Mouse (Mus musculus) thymus, adult 2 months (tissue): ENCODE measurements around the gene Gm37240. TPM values are rescaled to one million over a fixed set of nuclear protein-coding genes. Genes with fewer than 3 reads are reported as not detected.

Experiments used
- DNase-seq: peaks from one replicate; pipeline ENCODE4 v3.0.0; 2021
- H3K27ac ChIP-seq: fragments of 200-500 bp; 2 replicates; pipeline ENCODE4 v1.5.1; 2012; ENCODE audit warnings: low read length, control low read depth; ENCODE audit not compliant: control insufficient read depth, insufficient read depth
- H3K27me3 ChIP-seq: fragments of 200-500 bp; 2 replicates; pipeline ENCODE4 v1.6.1; 2012; ENCODE audit warnings: mild to moderate bottlenecking, low read length, moderate library complexity, mixed read lengths; ENCODE audit not compliant: control insufficient read depth, insufficient read depth
- H3K36me3 ChIP-seq: fragments of 200-500 bp; 2 replicates; pipeline ENCODE4 v1.6.1; 2012; ENCODE audit warnings: mild to moderate bottlenecking, low read length, moderate library complexity; ENCODE audit not compliant: control insufficient read depth, insufficient read depth
- H3K4me1 ChIP-seq: fragments of 200-500 bp; replicated peaks from 2 replicates; pipeline ENCODE4 v1.6.1; 2012; ENCODE audit warnings: low read length; ENCODE audit not compliant: control insufficient read depth, insufficient read depth
- H3K4me3 ChIP-seq: fragments of 200-500 bp; 2 replicates; pipeline ENCODE4 v1.5.1; 2012; ENCODE audit warnings: mild to moderate bottlenecking, low read length, control low read depth, moderate library complexity; ENCODE audit not compliant: control insufficient read depth, insufficient read depth
- CTCF ChIP-seq: fragments of 200-500 bp; IDR thresholded peaks from 2 replicates; pipeline ENCODE4 v1.5.1; 2012; ENCODE audit warnings: mild to moderate bottlenecking, control low read depth, low read length, moderate library complexity, borderline replicate concordance; ENCODE audit not compliant: control insufficient read depth, poor library complexity, insufficient read depth; ENCODE audit errors: extremely low read depth
- POLR2A ChIP-seq: fragments of 200-500 bp; IDR thresholded peaks from 2 replicates; pipeline ENCODE4 v1.6.1; 2012; ENCODE audit warnings: mild to moderate bottlenecking, low read length, control low read depth, moderate library complexity; ENCODE audit not compliant: control insufficient read depth, poor library complexity, insufficient read depth; ENCODE audit errors: extremely low read depth
- WGBS: fragments of 180-500 bp; shearing (Covaris S2); methylation state at CpG from one replicate; pipeline ENCODE4 v1.1.7; 2018; 5-methylcytosine and 5-hydroxymethylcytosine counted together
- polyA plus RNA-seq: library from polyadenylated mRNA; depleted of rRNA; stranded (reverse); fragments of >200 nt; gene quantifications from 2 replicates; pipeline ENCODE4 v1.2.3, GENCODE M21; 2012

Gene Gm37240
- polyA plus RNA-seq, 1 experiment: 7.0 TPM

GRCm38 (mm10) chr3:85490204-85490603 is 397.1 kb downstream of the Gm37240 start:
- no peak overlapping the region for H3K4me3 ChIP-seq
- no peaks in the 10 kb centered on the region for H3K27me3 ChIP-seq
- TF ChIP-seq POLR2A (no peak), CTCF (no peak)
- no peaks in the 10 kb centered on the region; the same call in 1 of the 2 replicates for H3K4me1 ChIP-seq
- no peak for DNase-seq
- H3K36me3 ChIP-seq: no peaks in the 10 kb centered on the region
- WGBS: 92% methylated on average over 3 of the region's 3 CpGs
- H3K27ac ChIP-seq: no peak overlapping the region

DNA sequence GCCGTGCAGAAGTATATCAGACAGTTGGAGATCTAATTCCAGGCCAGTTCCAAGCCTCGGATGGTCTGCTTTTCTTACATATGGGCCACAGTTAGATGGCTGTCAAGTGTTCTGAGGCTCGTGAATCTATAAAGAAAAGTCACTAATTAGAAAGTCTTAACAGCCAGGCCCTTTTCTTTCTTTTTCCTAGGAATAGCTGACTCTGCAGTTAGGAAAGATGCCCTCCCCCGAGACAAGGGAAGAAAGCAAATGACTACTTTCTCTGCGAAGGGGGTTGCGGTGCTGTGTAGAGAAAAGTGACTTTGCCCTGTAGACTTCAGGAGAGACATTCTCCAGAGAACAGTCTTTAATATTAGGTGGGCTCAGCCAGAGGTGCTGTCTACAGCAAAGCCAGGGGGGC is 399.9 kb downstream of the Gm37240 start:
- H3K4me1 ChIP-seq: no peaks in the 10 kb centered on the region; the same call in 1 of the 2 replicates
- no peak overlapping the region for H3K27ac ChIP-seq
- H3K4me3 ChIP-seq: no peak overlapping the region
- H3K36me3 ChIP-seq: no peaks in the 10 kb centered on the region
- no peak for DNase-seq
- WGBS: 92% methylated on average over 6 of the region's 6 CpGs
- no peaks in the 10 kb centered on the region for H3K27me3 ChIP-seq
- TF ChIP-seq POLR2A: no peak
- no peak for TF ChIP-seq CTCF

DNA sequence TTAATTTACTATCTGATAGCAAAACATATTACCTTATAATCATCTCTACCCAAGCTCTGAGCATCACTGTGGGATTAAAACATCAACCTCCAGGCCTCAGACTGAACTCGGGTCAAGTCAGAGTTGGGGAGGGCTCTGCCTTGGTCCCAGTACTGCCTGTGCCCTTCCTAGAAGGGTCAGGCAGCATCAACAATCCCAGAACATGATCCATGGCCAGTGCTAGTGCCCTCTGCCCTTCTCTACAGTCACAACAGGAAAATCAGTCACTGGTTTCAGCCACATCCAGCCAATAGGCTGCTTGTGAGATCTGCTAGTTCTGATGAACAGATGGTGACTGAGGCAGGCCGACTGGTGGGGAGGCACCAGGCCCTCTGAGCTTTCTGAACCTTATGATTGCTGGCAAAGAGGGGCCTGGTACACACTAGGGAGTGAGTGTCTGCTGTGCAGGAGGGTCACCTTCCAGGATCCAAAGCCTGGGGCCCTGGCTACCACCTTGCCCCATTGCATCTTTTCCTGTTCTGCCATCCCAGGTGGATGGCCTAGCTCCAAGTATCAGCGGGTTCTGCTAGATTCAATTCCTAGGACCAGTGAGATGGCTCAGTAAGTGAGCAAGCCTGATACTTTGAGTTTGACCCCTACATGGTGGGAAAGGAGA is 401.7 kb downstream of the Gm37240 start:
- Histone ChIP-seq H3K4me3 (no peak overlapping the region), H3K27me3 (no peaks in the 10 kb centered on the region), H3K4me1 (no peaks in the 10 kb centered on the region; the same call in 1 of the 2 replicates), H3K36me3 (no peaks in the 10 kb centered on the region), H3K27ac (no peak overlapping the region)
- DNase-seq: no peak
- WGBS: 84% methylated on average over 3 of the region's 3 CpGs
- no peak for TF ChIP-seq CTCF
- no peak for TF ChIP-seq POLR2A

- Histone ChIP-seq H3K36me3 (no peaks in the 10 kb centered on the region), H3K4me1 (no peaks in the 10 kb centered on the region), H3K27ac (no peak overlapping the region), H3K27me3 (no peaks in the 10 kb centered on the region), H3K4me3 (no peak overlapping the region)
- no peak for DNase-seq
- WGBS: 57% methylated on average over 5 of the region's 5 CpGs
- TF ChIP-seq CTCF (no peak), POLR2A (no peak)
Observed at GRCm38 (mm10) chr3:85482636-85483035, 404.7 kb downstream of the Gm37240 start.

DNA sequence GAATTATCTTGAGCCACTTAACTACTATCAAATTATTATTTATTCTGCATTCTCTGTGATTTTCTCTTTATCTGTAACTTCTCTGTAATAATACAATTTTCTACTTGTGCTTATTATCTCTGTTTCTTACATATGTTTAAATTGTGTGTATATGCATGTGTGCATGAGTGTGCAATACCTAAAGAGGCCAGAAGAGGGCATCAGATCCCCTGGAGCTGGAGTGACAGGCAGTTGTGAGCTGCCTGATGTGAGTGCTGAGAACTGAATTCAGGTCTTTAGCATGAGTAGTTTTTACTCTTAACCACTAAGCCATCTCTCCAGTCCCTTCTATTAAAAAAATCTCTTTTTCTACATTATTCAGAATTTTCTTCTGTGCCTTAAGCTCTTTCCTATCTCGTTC is 406.7 kb downstream of the Gm37240 start:
- WGBS: 93% methylated on average over 1 of the region's 1 CpGs
- TF ChIP-seq CTCF (no peak), POLR2A (no peak)
- H3K36me3 ChIP-seq: no peaks in the 10 kb centered on the region
- no peak overlapping the region for H3K4me3 ChIP-seq
- no peak overlapping the region for H3K27ac ChIP-seq
- H3K4me1 ChIP-seq: no peaks in the 10 kb centered on the region
- no peaks in the 10 kb centered on the region for H3K27me3 ChIP-seq
- DNase-seq: no peak

GRCm38 (mm10) chr3:85478731-85479130 is 408.6 kb downstream of the Gm37240 start:
- Histone ChIP-seq H3K36me3 (no peaks in the 10 kb centered on the region), H3K4me1 (no peaks in the 10 kb centered on the region), H3K4me3 (no peak overlapping the region), H3K27ac (no peak overlapping the region), H3K27me3 (no peaks in the 10 kb centered on the region)
- no peak for TF ChIP-seq POLR2A
- no peak for TF ChIP-seq CTCF
- no peak for DNase-seq
- 96% methylated on average over 8 of the region's 8 CpGs for WGBS

- TF ChIP-seq POLR2A (no peak), CTCF (no peak)
Observed at GRCm38 (mm10) chr3:85469711-85470110, 417.6 kb downstream of the Gm37240 start.

More at GRCm38 (mm10) chr3:85469711-85470110, 417.6 kb downstream of the Gm37240 start:
- Histone ChIP-seq H3K27me3 (no peaks in the 10 kb centered on the region), H3K4me3 (no peak overlapping the region), H3K36me3 (no peaks in the 10 kb centered on the region), H3K27ac (no peak overlapping the region), H3K4me1 (no peaks in the 10 kb centered on the region)
- WGBS: 92% methylated on average over 6 of the region's 6 CpGs
- no peak for DNase-seq
